ENCODE assay signal across 8 mouse cellular contexts in the genomic region with DNA sequence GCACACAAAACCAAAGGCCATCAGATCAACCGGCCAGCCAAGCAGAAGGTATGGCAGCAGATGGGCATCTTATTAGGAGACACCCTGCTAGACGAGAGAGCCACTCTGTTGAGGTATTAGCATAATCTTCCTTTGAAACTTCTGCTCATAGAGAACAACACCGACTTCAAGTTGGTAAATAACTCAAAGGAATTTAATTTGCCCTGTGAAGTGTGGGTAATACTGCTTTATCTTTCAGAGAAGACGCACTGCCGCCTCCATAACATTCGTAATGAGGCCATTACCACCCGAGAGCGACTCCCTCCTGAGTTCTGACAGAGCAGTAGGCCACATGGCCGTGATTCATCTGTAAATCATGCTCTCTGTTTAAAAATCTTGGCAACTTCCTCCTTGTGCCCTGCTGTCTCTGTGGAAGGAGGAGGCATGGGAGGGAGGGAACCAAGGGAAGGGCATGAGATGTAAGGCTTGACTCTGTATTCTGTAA.
DNase-seq lines count a peak whose midpoint lies in the region; ATAC-seq lines count a peak whose summit lies in the region.

No protein-coding gene starts in this region.

- no peaks in the 10 kb centered on the region for H3K27me3 ChIP-seq in hindbrain, embryonic 16.5 days (replicated peaks; ENCODE audit: control insufficient read depth, insufficient read depth, low read length)

- H3K9ac ChIP-seq in hindbrain, embryonic 16.5 days (ENCODE audit: low read depth, low read length) = no peak overlapping the region

- 35% methylated on average over 9 of the region's 9 CpGs for WGBS in hindbrain, embryonic 16.5 days

- no peaks in the 10 kb centered on the region for H3K36me3 ChIP-seq in hindbrain, embryonic 16.5 days (ENCODE audit: control insufficient read depth, insufficient read depth, low read length)

- DNase-seq in adrenal gland, postnatal 14 days = peak; percentile 33
- DNase-seq in adrenal gland, adult 18-20 months (ENCODE audit: low spot score in 2 of 2) = no peak
- peak; percentile 28 for DNase-seq in ovary, adult 18-20 months (ENCODE audit: low spot score)
- DNase-seq in ovary, postnatal 10 days (ENCODE audit: low spot score) = no peak
- DNase-seq in telencephalon, adult 2 months (ENCODE audit: low read depth, low spot score) = peak; percentile 80
- no peak for DNase-seq in ovary, postnatal 14 days (ENCODE audit: low spot score)
- DNase-seq in gastrocnemius, adult 18-20 months (ENCODE audit: low spot score) = no peak

- no peak overlapping the region for H3K27ac ChIP-seq in hindbrain, embryonic 16.5 days (ENCODE audit: low read depth, low read length)

- H3K4me1 ChIP-seq in hindbrain, embryonic 16.5 days (ENCODE audit: control insufficient read depth, insufficient read depth, low read depth, low read length) = peaks cover 12% of the 10 kb centered on the region; the same call in 1 of the 2 replicates

- H3K4me2 ChIP-seq in hindbrain, embryonic 16.5 days (ENCODE audit: low read length) = no peak overlapping the region

- no peaks in the 10 kb centered on the region for H3K9me3 ChIP-seq in hindbrain, embryonic 16.5 days (ENCODE audit: control insufficient read depth, low read length)

- ATAC-seq in hindbrain, embryonic 16.5 days = peak; percentile 88

- no peak overlapping the region for H3K4me3 ChIP-seq in hindbrain, embryonic 16.5 days (ENCODE audit: low read length)

Comparison
In these comparisons a context has a peak if more than half of its experiments do, and no peak if none do; other contexts are left out.
1. DNase-seq: peak in adrenal gland, postnatal 14 days (single experiment), ovary, adult 18-20 months (single experiment) and telencephalon, adult 2 months (single experiment); none in adrenal gland, adult 18-20 months (0 of 2), ovary, postnatal 10 days (single experiment), ovary, postnatal 14 days (single experiment) and gastrocnemius, adult 18-20 months (single experiment).